Mouse (Mus musculus): ENCODE data around the gene Sept6. TPM values are rescaled to one million over a fixed set of nuclear protein-coding genes. Genes with fewer than 3 reads are reported as not detected.
A peak's percentile ranks its signal among the peaks of the same experiment; 100 is the strongest.

Gene Sept6
- 76.1 and 77.6 TPM in 2 replicates for polyA plus RNA-seq (2015; fragmentation: Nextera tagmentation; extraction: Ambion mirVana)

DNA sequence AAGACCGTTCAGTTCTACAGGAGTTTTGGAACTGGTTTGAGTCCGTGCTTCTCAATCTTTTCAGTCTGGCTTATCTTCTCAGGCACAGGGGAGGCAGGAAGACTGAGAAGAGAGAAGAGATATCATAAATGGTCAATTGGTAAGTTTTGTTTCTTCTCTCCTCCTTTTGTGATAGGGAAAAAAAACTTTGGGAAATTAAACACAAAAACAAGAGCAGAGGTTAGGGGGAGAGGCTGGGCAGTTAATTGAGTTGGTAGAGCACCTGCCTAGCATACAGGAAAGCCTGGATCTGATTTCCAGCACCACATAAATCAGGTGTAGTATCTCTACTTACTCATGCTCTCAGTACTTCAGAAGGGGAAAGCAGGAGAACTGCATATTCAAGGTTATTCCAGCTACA is at the start of gene Sept6:
Gene Sept6 (minus strand): TSS at position 101 of the 400 bp plus-strand sequence.
- Histone ChIP-seq H3K27me3 (replicated peaks) (no peaks in the 10 kb centered on the region), H3K9ac (no peak within 1 kb of the TSS), H3K27ac (no peak within 1 kb of the TSS), H3K9me3 (no peaks in the 10 kb centered on the region), H3K36me3 (replicated peaks) (no peaks in the 10 kb centered on the region), H3K4me1 (peaks cover 15% of the 10 kb centered on the region; the same call in 1 of the 2 replicates), H3K4me2 (no peak within 1 kb of the TSS), H3K4me3 (no peak within 1 kb of the TSS)
- ATAC-seq (replicated peaks): no peak
- 74% methylated on average over 2 of the region's 2 CpGs for WGBS

DNA sequence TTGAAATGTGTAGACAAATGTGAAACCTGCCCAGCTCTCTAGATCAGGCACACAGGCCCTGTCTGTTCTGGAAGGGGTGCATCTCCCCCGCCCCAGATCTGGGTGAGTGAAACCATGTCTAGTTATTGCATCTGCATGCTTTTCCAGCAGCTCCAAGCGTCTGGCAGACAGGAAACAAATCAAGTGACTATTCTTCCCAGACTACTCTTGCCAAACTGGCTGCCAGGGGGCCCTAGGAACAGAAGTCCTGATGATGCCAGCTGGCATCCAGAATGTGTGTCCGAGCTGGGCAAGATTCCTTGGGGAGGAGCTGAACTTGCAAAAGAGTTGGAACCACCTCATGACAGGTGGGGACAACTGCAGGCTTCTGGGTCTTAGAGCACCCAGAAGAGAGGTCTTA is 36.8 kb upstream of the Sept6 start:
- H3K4me2 ChIP-seq: no peak overlapping the region
- H3K36me3 ChIP-seq (replicated peaks): no peaks in the 10 kb centered on the region
- H3K4me1 ChIP-seq: no peaks in the 10 kb centered on the region
- no peaks in the 10 kb centered on the region for H3K27me3 ChIP-seq (replicated peaks)
- H3K27ac ChIP-seq: no peak overlapping the region
- ATAC-seq (replicated peaks): no peak
- no peak overlapping the region for H3K4me3 ChIP-seq
- H3K9ac ChIP-seq: no peak overlapping the region
- H3K9me3 ChIP-seq: no peaks in the 10 kb centered on the region
- 55% methylated on average over 3 of the region's 3 CpGs for WGBS

GRCm38 (mm10) chrX:37023652-37024309 is 32.2 kb upstream of the Sept6 start:
- Histone ChIP-seq H3K4me3 (no peak overlapping the region), H3K9ac (no peak overlapping the region), H3K4me2 (no peak overlapping the region), H3K9me3 (no peaks in the 10 kb centered on the region), H3K27ac (no peak overlapping the region), H3K4me1 (no peaks in the 10 kb centered on the region), H3K36me3 (replicated peaks) (no peaks in the 10 kb centered on the region), H3K27me3 (replicated peaks) (no peaks in the 10 kb centered on the region)
- no peak for ATAC-seq (replicated peaks)
- 80% methylated on average over 10 of the region's 10 CpGs for WGBS

- no peak overlapping the region for H3K4me3 ChIP-seq
- no peaks in the 10 kb centered on the region for H3K27me3 ChIP-seq (replicated peaks)
- H3K9ac ChIP-seq: no peak overlapping the region
- H3K4me1 ChIP-seq: no peaks in the 10 kb centered on the region
- H3K27ac ChIP-seq: no peak overlapping the region
- no peaks in the 10 kb centered on the region for H3K9me3 ChIP-seq
- 17% methylated on average over 3 of the region's 3 CpGs for WGBS
- no peak overlapping the region for H3K4me2 ChIP-seq
- ATAC-seq (replicated peaks): no peak
- H3K36me3 ChIP-seq (replicated peaks): no peaks in the 10 kb centered on the region
Measured at GRCm38 (mm10) chrX:37022690-37023089, 31.1 kb upstream of the Sept6 start.

DNA sequence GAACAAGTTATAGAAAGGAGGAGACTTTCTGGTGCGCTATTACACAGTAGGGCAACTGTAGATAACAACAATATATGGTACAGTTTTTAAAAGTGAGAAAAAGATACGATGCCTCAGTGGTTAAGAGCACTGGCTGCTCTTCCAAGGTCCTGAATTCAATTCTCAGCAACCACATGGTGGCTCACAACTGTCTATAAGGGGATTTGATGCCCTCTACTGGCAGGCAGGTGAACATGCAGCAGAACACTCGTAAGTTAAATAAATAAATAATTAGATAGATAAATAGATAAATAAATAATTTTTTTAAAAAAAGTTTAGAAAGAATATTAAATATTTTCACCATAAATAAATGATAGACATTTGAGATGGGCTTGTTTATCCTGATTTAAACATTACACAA is 27.5 kb upstream of the Sept6 start:
- H3K9me3 ChIP-seq: no peaks in the 10 kb centered on the region
- no peak overlapping the region for H3K4me3 ChIP-seq
- H3K4me2 ChIP-seq: no peak overlapping the region
- ATAC-seq (replicated peaks): no peak
- H3K27me3 ChIP-seq (replicated peaks): no peaks in the 10 kb centered on the region
- WGBS: 58% methylated on average over 3 of the region's 3 CpGs
- no peak overlapping the region for H3K27ac ChIP-seq
- H3K9ac ChIP-seq: no peak overlapping the region
- H3K36me3 ChIP-seq (replicated peaks): no peaks in the 10 kb centered on the region
- no peaks in the 10 kb centered on the region for H3K4me1 ChIP-seq

GRCm38 (mm10) chrX:37018150-37018654 is 26.6 kb upstream of the Sept6 start:
- no peaks in the 10 kb centered on the region for H3K4me1 ChIP-seq
- H3K36me3 ChIP-seq (replicated peaks): no peaks in the 10 kb centered on the region
- no peak overlapping the region for H3K4me2 ChIP-seq
- H3K27ac ChIP-seq: no peak overlapping the region
- H3K4me3 ChIP-seq: no peak overlapping the region
- ATAC-seq (replicated peaks): no peak
- no peaks in the 10 kb centered on the region for H3K9me3 ChIP-seq
- 89% methylated on average over 9 of the region's 9 CpGs for WGBS
- no peaks in the 10 kb centered on the region for H3K27me3 ChIP-seq (replicated peaks)
- H3K9ac ChIP-seq: no peak overlapping the region

DNA sequence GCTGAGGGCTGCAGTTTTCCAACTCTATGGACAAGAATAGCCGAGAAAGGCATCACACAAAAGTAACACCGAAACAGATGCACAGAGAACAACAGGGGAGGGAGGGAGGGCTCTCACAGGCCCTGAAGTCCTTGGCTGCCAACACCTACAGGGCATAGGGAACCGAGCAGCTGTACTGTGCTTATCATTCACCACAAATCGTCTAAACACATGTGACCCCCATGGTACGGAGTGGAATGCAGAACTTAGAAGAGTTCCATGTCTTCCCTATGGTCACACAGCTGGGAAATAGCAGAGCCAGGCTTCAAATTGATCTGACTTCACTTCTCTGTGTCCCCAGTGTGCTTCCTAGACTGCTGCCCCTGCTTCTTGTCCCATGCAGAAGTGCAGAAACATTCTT is 22.3 kb upstream of the Sept6 start:
- 72% methylated on average over 5 of the region's 5 CpGs for WGBS
- H3K4me2 ChIP-seq: no peak overlapping the region
- H3K27me3 ChIP-seq (replicated peaks): no peaks in the 10 kb centered on the region
- no peaks in the 10 kb centered on the region for H3K9me3 ChIP-seq
- H3K4me1 ChIP-seq: no peaks in the 10 kb centered on the region
- ATAC-seq (replicated peaks): no peak
- no peak overlapping the region for H3K27ac ChIP-seq
- no peaks in the 10 kb centered on the region for H3K36me3 ChIP-seq (replicated peaks)
- H3K9ac ChIP-seq: no peak overlapping the region
- H3K4me3 ChIP-seq: no peak overlapping the region

DNA sequence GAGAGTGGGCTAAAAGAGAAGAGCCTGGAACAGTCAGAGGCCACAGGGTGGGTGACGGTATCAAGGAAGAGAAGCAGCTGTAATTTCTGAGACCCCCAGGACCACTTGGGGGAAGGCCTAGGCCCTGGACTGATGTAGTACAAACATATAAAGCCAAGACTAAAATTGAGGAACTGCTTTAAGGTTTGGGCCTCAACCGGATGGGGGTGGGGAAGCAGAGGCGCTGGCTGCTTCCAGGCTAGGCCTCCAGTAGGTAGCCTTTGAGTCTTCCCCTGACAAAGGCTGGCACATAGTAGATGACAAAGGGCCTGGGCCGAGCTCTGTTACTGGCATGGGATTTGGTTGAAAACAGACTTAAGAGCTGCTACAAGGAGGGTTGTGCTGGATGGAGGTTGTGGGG is 555 bp downstream of the Sept6 start:
- no peak overlapping the region for H3K4me3 ChIP-seq
- H3K36me3 ChIP-seq (replicated peaks): no peaks in the 10 kb centered on the region
- no peak overlapping the region for H3K9ac ChIP-seq
- H3K4me2 ChIP-seq: no peak overlapping the region
- no peaks in the 10 kb centered on the region for H3K9me3 ChIP-seq
- ATAC-seq (replicated peaks): no peak
- H3K27ac ChIP-seq: no peak overlapping the region
- WGBS: 79% methylated on average over 4 of the region's 4 CpGs
- no peaks in the 10 kb centered on the region for H3K27me3 ChIP-seq (replicated peaks)
- H3K4me1 ChIP-seq: peaks cover 15% of the 10 kb centered on the region; the same call in 1 of the 2 replicates

DNA sequence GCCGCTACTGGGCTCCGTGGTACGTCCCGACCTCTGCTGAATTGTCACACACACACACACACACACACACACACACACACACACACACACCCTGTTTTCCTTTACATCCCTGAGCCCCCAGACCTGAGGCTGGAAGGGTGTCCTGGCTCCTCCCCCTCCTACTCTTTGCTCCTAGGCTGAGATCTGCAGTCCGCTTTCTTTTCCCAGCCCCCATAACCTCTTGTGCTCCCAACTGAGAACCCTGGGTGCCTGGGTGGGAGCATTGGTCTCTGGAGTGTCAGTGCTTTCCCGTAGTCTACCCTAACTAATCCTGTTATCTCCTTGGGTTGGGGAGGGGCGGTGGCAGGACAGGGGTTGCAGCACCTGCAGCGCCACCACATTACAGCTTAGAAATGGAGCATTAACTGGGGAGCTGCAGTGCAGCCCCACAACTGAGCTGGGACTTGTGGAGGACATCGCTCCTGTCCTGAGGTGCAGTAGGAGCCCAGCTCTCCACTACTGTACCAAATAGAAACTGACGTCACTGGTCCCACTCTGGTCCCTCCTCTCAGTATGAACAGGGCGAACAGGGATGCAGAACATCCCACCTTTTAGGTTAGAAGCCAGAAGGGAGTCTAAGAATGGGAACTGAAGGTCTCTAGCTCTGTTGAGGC is 1.7 kb downstream of the Sept6 start:
- no peaks in the 10 kb centered on the region for H3K9me3 ChIP-seq
- H3K27ac ChIP-seq: peak overlapping the region; percentile 86
- no peaks in the 10 kb centered on the region for H3K27me3 ChIP-seq (replicated peaks)
- peak overlapping the region; percentile 65 for H3K9ac ChIP-seq
- H3K36me3 ChIP-seq (replicated peaks): no peaks in the 10 kb centered on the region
- whole genome bisulfite sequencing: 27% methylated on average over 7 of the region's 11 CpGs
- H3K4me3 ChIP-seq: peak overlapping the region; percentile 69
- peak overlapping the region; percentile 57 for H3K4me2 ChIP-seq
- peak; percentile 86 for ATAC-seq (replicated peaks)
- peaks cover 15% of the 10 kb centered on the region; the same call in 1 of the 2 replicates for H3K4me1 ChIP-seq

DNA sequence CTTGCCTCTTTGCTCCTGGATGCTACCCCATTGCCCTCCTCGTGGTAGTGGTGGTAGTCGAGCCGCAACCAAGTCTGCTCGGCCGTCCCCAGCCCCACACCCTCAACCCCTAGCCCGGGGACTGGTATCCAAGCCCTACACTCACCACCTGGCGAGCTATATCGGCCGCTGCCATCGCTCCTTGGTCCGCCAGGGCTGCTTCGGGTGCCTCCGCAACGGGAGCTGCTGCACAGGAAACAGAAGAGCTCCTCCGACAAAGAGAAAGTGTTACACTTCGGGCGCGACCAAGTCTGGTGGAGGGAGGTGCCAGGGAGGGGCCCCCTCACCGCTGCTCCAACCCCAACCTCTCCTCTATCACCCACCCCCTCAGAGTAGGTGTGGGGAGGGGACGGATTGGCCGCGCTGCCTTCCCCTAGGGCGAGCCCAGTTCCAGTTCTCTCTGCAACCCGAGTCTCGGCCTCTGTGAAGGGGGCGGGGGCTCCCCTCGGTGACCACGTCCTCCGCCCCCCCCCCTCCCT is 2.3 kb downstream of the Sept6 start:
- H3K4me2 ChIP-seq: peak overlapping the region; percentile 57
- no peaks in the 10 kb centered on the region for H3K36me3 ChIP-seq (replicated peaks)
- no peaks in the 10 kb centered on the region for H3K27me3 ChIP-seq (replicated peaks)
- H3K4me3 ChIP-seq: peak overlapping the region; percentile 69
- H3K9ac ChIP-seq: peak overlapping the region; percentile 65
- H3K27ac ChIP-seq: peak overlapping the region; percentile 86
- H3K4me1 ChIP-seq: peaks cover 19% of the 10 kb centered on the region; the same call in 1 of the 2 replicates
- ATAC-seq (replicated peaks): peak; percentile 91
- no peaks in the 10 kb centered on the region for H3K9me3 ChIP-seq
- WGBS: 19% methylated on average over 20 of the region's 29 CpGs

GRCm38 (mm10) chrX:36988754-36989153 is 2.8 kb downstream of the Sept6 start:
- H3K36me3 ChIP-seq (replicated peaks): no peaks in the 10 kb centered on the region
- peaks cover 24% of the 10 kb centered on the region for H3K4me1 ChIP-seq
- H3K9me3 ChIP-seq: no peaks in the 10 kb centered on the region
- peak overlapping the region; percentile 57 for H3K4me2 ChIP-seq
- ATAC-seq (replicated peaks): peak; percentile 71
- H3K27ac ChIP-seq: peak overlapping the region; percentile 86
- peak overlapping the region; percentile 65 for H3K9ac ChIP-seq
- no peaks in the 10 kb centered on the region for H3K27me3 ChIP-seq (replicated peaks)
- 24% methylated on average over 22 of the region's 23 CpGs for WGBS
- H3K4me3 ChIP-seq: peak overlapping the region; percentile 69

DNA sequence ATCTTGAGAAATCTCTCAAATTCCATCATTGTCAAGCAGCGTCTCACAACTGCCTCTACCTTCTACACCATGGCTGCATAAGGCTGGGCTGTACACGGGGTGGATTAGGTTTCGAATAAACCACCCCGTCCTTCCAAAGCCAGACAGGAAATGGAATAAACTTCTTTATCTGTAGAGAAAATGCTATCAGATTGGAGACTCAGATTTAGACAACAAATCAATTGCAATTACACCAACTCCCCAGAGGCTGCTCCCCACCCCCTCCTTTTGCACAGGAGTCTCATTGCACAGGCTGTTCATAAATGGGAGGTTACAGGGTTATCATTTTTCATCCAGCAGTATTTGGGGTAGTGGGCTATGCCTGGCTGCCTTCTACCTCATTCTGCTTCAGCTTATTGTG is 3.7 kb downstream of the Sept6 start:
- Histone ChIP-seq H3K27me3 (replicated peaks) (no peaks in the 10 kb centered on the region), H3K9me3 (no peaks in the 10 kb centered on the region), H3K9ac (no peak overlapping the region), H3K4me1 (peaks cover 26% of the 10 kb centered on the region), H3K27ac (no peak overlapping the region), H3K36me3 (replicated peaks) (no peaks in the 10 kb centered on the region), H3K4me3 (peak overlapping the region; percentile 69), H3K4me2 (peak overlapping the region; percentile 57)
- 62% methylated on average over 4 of the region's 4 CpGs for WGBS
- ATAC-seq (replicated peaks): no peak
